Mouse (Mus musculus) kidney, embryonic 14.5 days (tissue): ENCODE measurements around the gene Tcf7l2. TPM values are rescaled to one million over a fixed set of nuclear protein-coding genes. Genes with fewer than 3 reads are reported as not detected.

ENCODE experiments used
- ATAC-seq: fragments of 200-750 bp; cut with Nextera tagmentation; 2 replicates; pipeline ENCODE4 v1.8.0; 2017; ENCODE audit warnings: moderate number of reproducible peaks, mild to moderate bottlenecking, moderate TSS enrichment, moderate library complexity; ENCODE audit not compliant: low FRiP score, low TSS enrichment
- H3K27ac ChIP-seq: fragments of 300-500 bp; sonication (generic); 2 replicates; pipeline ENCODE4 v1.5.1; 2014; ENCODE audit warnings: low read depth, mild to moderate bottlenecking, low read length, moderate library complexity, mixed read lengths
- H3K27me3 ChIP-seq: fragments of 300-500 bp; sonication (generic); 2 replicates; pipeline ENCODE4 v1.6.1; 2014; ENCODE audit warnings: mild to moderate bottlenecking, low read length; ENCODE audit not compliant: control insufficient read depth, insufficient read depth
- H3K36me3 ChIP-seq: fragments of 300-500 bp; sonication (generic); 2 replicates; pipeline ENCODE4 v1.6.1; 2014; ENCODE audit warnings: low read length, mixed read lengths; ENCODE audit not compliant: control insufficient read depth, insufficient read depth
- H3K4me1 ChIP-seq: fragments of 300-500 bp; sonication (generic); 2 replicates; pipeline ENCODE4 v1.6.1; 2014; ENCODE audit warnings: low read length, mixed read lengths; ENCODE audit not compliant: control insufficient read depth, insufficient read depth
- H3K4me2 ChIP-seq: fragments of 300-500 bp; sonication (generic); replicated peaks from 2 replicates; pipeline ENCODE4 v1.6.1; 2014; ENCODE audit warnings: low read depth, mild to moderate bottlenecking, low read length
- H3K4me3 ChIP-seq: fragments of 300-500 bp; sonication (generic); 2 replicates; pipeline ENCODE4 v1.5.1; 2014; ENCODE audit warnings: mild to moderate bottlenecking, low read length
- H3K9ac ChIP-seq: fragments of 300-500 bp; sonication (generic); 2 replicates; pipeline ENCODE4 v1.6.1; 2014; ENCODE audit warnings: low read depth, mild to moderate bottlenecking, low read length, moderate library complexity
- H3K9me3 ChIP-seq: fragments of 300-500 bp; sonication (generic); 2 replicates; pipeline ENCODE4 v1.6.1; 2016; ENCODE audit warnings: low read length; ENCODE audit not compliant: control insufficient read depth
- WGBS: fragments of 180-500 bp; shearing (Covaris S2); extraction: QIAGEN DNeasy Blood & Tissue Kit; methylation state at CpG from one replicate; pipeline ENCODE4 v1.1.7; 2014; 5-methylcytosine and 5-hydroxymethylcytosine counted together
- polyA plus RNA-seq: library from polyadenylated mRNA; unstranded; fragments of >200 nt; fragmentation: Nextera tagmentation; extraction: Ambion mirVana; gene quantifications from 2 replicates; pipeline ENCODE4 v1.2.1, GENCODE M21; 2014

Tcf7l2 gene
- polyA plus RNA-seq, 1 experiment from 2014 or later, result 80.8 TPM

GRCm38 (mm10) chr19:55925804-55926521 is 184.3 kb downstream of the Tcf7l2 start:
- H3K27ac ChIP-seq, result no peak overlapping the region
- no peaks in the 10 kb centered on the region for H3K27me3 ChIP-seq
- no peak overlapping the region for H3K4me2 ChIP-seq
- WGBS, result 76% methylated on average over 16 of the region's 16 CpGs
- ATAC-seq, result no peak
- no peaks in the 10 kb centered on the region for H3K9me3 ChIP-seq
- H3K4me3 ChIP-seq, result no peak overlapping the region
- peaks cover 14% of the 10 kb centered on the region for H3K36me3 ChIP-seq
- no peaks in the 10 kb centered on the region for H3K4me1 ChIP-seq
- no peak overlapping the region for H3K9ac ChIP-seq

- ATAC-seq, result no peak
- no peak overlapping the region for H3K9ac ChIP-seq
- H3K4me1 ChIP-seq, result no peaks in the 10 kb centered on the region
- no peak overlapping the region for H3K4me3 ChIP-seq
- WGBS, result 89% methylated on average over 16 of the region's 16 CpGs
- peaks cover 11% of the 10 kb centered on the region for H3K36me3 ChIP-seq
- H3K27me3 ChIP-seq, result no peaks in the 10 kb centered on the region
- H3K9me3 ChIP-seq, result peaks cover 6% of the 10 kb centered on the region; the same call in 1 of the 2 replicates
- no peak overlapping the region for H3K27ac ChIP-seq
- H3K4me2 ChIP-seq, result no peak overlapping the region
Observed at GRCm38 (mm10) chr19:55926858-55927673, 185.4 kb downstream of the Tcf7l2 start.

GRCm38 (mm10) chr19:55927674-55928061 is 186.0 kb downstream of the Tcf7l2 start:
- Histone ChIP-seq H3K9me3 (peaks cover 6% of the 10 kb centered on the region; the same call in 1 of the 2 replicates), H3K4me1 (no peaks in the 10 kb centered on the region), H3K27ac (no peak overlapping the region), H3K36me3 (peaks cover 10% of the 10 kb centered on the region; the same call in 1 of the 2 replicates), H3K4me3 (no peak overlapping the region), H3K27me3 (no peaks in the 10 kb centered on the region), H3K4me2 (no peak overlapping the region), H3K9ac (no peak overlapping the region)
- WGBS, result 90% methylated on average over 9 of the region's 9 CpGs
- ATAC-seq, result no peak

- no peak overlapping the region for H3K4me2 ChIP-seq
- H3K27me3 ChIP-seq, result no peaks in the 10 kb centered on the region
- no peak overlapping the region for H3K27ac ChIP-seq
- ATAC-seq, result no peak
- H3K4me3 ChIP-seq, result no peak overlapping the region
- WGBS, result 89% methylated on average over 5 of the region's 5 CpGs
- H3K4me1 ChIP-seq, result no peaks in the 10 kb centered on the region
- peaks cover 6% of the 10 kb centered on the region; the same call in 1 of the 2 replicates for H3K9me3 ChIP-seq
- peaks cover 10% of the 10 kb centered on the region; the same call in 1 of the 2 replicates for H3K36me3 ChIP-seq
- H3K9ac ChIP-seq, result no peak overlapping the region
Observed at GRCm38 (mm10) chr19:55928674-55929073, 187.1 kb downstream of the Tcf7l2 start.

GRCm38 (mm10) chr19:55931642-55932041 is 190.0 kb downstream of the Tcf7l2 start:
- H3K4me2 ChIP-seq, result no peak overlapping the region
- no peak overlapping the region for H3K4me3 ChIP-seq
- 95% methylated on average over 17 of the region's 17 CpGs for WGBS
- H3K27ac ChIP-seq, result no peak overlapping the region
- peaks cover 6% of the 10 kb centered on the region; the same call in 1 of the 2 replicates for H3K9me3 ChIP-seq
- no peaks in the 10 kb centered on the region for H3K4me1 ChIP-seq
- peaks cover 10% of the 10 kb centered on the region; the same call in 1 of the 2 replicates for H3K36me3 ChIP-seq
- H3K27me3 ChIP-seq, result no peaks in the 10 kb centered on the region
- no peak overlapping the region for H3K9ac ChIP-seq
- ATAC-seq, result no peak

GRCm38 (mm10) chr19:55933947-55934729 is 192.5 kb downstream of the Tcf7l2 start:
- no peak for ATAC-seq
- WGBS, result 78% methylated on average over 7 of the region's 7 CpGs

GRCm38 (mm10) chr19:55934730-55935003 is 193.0 kb downstream of the Tcf7l2 start:
- no peak overlapping the region for H3K27ac ChIP-seq
- WGBS, result 95% methylated on average over 3 of the region's 3 CpGs
- H3K36me3 ChIP-seq, result peaks cover 10% of the 10 kb centered on the region; the same call in 1 of the 2 replicates
- no peaks in the 10 kb centered on the region for H3K27me3 ChIP-seq
- H3K4me1 ChIP-seq, result no peaks in the 10 kb centered on the region
- H3K9ac ChIP-seq, result no peak overlapping the region
- no peak overlapping the region for H3K4me3 ChIP-seq
- peaks cover 6% of the 10 kb centered on the region; the same call in 1 of the 2 replicates for H3K9me3 ChIP-seq
- ATAC-seq, result no peak
- no peak overlapping the region for H3K4me2 ChIP-seq

More at GRCm38 (mm10) chr19:55933947-55934729, 192.5 kb downstream of the Tcf7l2 start:
- no peak overlapping the region for H3K4me3 ChIP-seq
- no peak overlapping the region for H3K9ac ChIP-seq
- peaks cover 6% of the 10 kb centered on the region; the same call in 1 of the 2 replicates for H3K9me3 ChIP-seq
- peaks cover 10% of the 10 kb centered on the region; the same call in 1 of the 2 replicates for H3K36me3 ChIP-seq
- no peaks in the 10 kb centered on the region for H3K27me3 ChIP-seq
- H3K27ac ChIP-seq, result no peak overlapping the region
- H3K4me1 ChIP-seq, result no peaks in the 10 kb centered on the region
- H3K4me2 ChIP-seq, result no peak overlapping the region

- Histone ChIP-seq H3K9me3 (no peaks in the 10 kb centered on the region), H3K4me1 (no peaks in the 10 kb centered on the region; the same call in 1 of the 2 replicates), H3K4me2 (no peak overlapping the region), H3K27ac (no peak overlapping the region), H3K4me3 (no peak overlapping the region), H3K36me3 (0 out of 2 replicates have a peak, but pooled peaks cover 3% of the 10 kb centered on the region), H3K27me3 (no peaks in the 10 kb centered on the region), H3K9ac (no peak overlapping the region)
- WGBS, result 93% methylated on average over 3 of the region's 3 CpGs
- no peak for ATAC-seq
Observed at GRCm38 (mm10) chr19:55937026-55937425, 195.4 kb downstream of the Tcf7l2 start.
